Mouse (Mus musculus): ENCODE results near the gene Morn5. TPM values are rescaled to one million over a fixed set of nuclear protein-coding genes. Genes with fewer than 3 reads are reported as not detected.

Morn5 gene
- polyA plus RNA-seq, 1 experiment from 2014 or later: 0.62 TPM

DNA sequence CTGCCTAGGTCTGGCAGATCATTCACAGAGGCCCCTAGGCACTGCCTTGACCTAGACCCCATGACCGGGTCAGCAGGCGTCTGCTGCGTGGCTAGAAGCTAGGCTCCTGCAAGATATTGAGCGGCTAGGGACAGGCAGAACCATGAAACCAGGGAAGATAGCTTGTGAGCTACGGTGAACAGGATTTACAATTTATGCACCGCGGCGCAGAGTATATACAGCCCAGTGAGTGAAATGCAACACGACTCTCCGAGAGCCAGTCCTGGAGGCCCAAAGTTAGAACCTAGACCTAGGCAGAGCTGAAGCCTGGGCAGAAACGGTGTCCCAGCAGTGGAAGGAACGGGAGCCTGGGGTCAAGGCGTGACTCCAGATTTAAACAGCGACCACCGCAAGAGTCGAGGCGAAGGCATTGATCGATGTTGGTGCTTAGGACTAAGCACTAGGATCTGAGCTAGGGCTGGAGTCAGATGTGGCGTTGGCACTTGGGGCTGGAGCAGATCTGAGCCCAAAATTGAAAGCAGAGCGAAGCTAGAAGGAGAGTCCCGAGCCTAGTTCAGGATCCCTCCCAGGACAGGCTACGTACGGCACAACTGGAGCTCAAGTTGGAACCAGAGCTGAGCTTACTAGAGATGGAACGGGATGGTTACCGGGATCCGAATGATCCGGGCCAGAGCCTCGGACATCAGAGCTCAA is 52.8 kb downstream of the Morn5 start:
- H3K27ac ChIP-seq: no peak overlapping the region
- H3K36me3 ChIP-seq (ENCODE audit: insufficient read depth, low read length): no peaks in the 10 kb centered on the region
- 0 out of 2 replicates have a peak overlapping the region, but pooled peaks have one; percentile 5 for H3K9ac ChIP-seq (ENCODE audit: low read depth, low read length)
- TF ChIP-seq CTCF (IDR thresholded peaks at IDR 0.05; ENCODE audit: low read depth): no peak
- ATAC-seq (replicated peaks; ENCODE audit: low FRiP score, low read depth) (peak; percentile 5; the same call in 1 of the 2 replicates), DNase-seq (ENCODE audit: low spot score) (no peak)
- H3K4me2 ChIP-seq (ENCODE audit: low read length): peak overlapping the region; percentile 39
- H3K4me3 ChIP-seq (replicated peaks; ENCODE audit: low read depth, low read length): peak overlapping the region; percentile 16; the same call in 1 of the 2 replicates
- peaks cover 86% of the 10 kb centered on the region for H3K27me3 ChIP-seq (ENCODE audit: insufficient read depth, low read length)
- peaks cover 9% of the 10 kb centered on the region; the same call in 1 of the 2 replicates for H3K4me1 ChIP-seq (replicated peaks; ENCODE audit: insufficient read depth, low read length)
- 8% methylated on average over 28 of the region's 28 CpGs for WGBS
- no peaks in the 10 kb centered on the region for H3K9me3 ChIP-seq (replicated peaks; ENCODE audit: low read length)

GRCm38 (mm10) chr2:36102559-36102946 is 53.3 kb downstream of the Morn5 start:
- 8% methylated on average over 21 of the region's 21 CpGs for WGBS
- no peak overlapping the region for H3K9ac ChIP-seq (ENCODE audit: low read depth, low read length)
- H3K4me3 ChIP-seq (replicated peaks; ENCODE audit: low read depth, low read length): peak overlapping the region; percentile 16; the same call in 1 of the 2 replicates
- H3K9me3 ChIP-seq (replicated peaks; ENCODE audit: low read length): no peaks in the 10 kb centered on the region
- no peaks in the 10 kb centered on the region for H3K36me3 ChIP-seq (ENCODE audit: insufficient read depth, low read length)
- peaks cover 88% of the 10 kb centered on the region for H3K27me3 ChIP-seq (ENCODE audit: insufficient read depth, low read length)
- peaks cover 9% of the 10 kb centered on the region; the same call in 1 of the 2 replicates for H3K4me1 ChIP-seq (replicated peaks; ENCODE audit: insufficient read depth, low read length)
- H3K27ac ChIP-seq: no peak overlapping the region
- peak overlapping the region; percentile 39 for H3K4me2 ChIP-seq (ENCODE audit: low read length)
- ATAC-seq (replicated peaks; ENCODE audit: low FRiP score, low read depth): peak; percentile 48
- peak; percentile 50 for DNase-seq (ENCODE audit: low spot score)
- TF ChIP-seq CTCF (IDR thresholded peaks at IDR 0.05; ENCODE audit: low read depth): no peak

DNA sequence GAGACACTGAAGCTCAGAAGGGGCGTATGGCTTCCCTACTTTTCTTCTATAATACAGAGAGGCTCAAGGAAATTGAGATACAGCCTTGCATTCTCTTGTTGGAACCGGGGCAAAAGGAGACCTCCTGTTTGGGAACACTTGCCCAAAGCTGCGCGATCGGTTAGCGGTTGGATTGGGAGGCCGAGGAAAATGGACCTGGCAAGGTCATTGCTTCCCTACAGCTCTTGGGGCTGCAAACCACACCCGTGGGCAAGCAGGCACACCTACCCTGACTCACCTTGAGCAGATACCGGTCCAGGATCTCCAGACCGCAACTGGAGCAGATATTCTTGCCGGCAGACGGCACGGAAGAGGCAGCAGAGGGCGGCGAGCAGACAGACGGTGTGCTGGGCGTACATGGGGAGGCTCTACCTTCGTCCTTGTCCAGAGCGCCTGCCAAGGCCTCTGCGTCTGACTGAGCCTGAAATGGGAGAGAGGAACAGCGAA is 53.9 kb downstream of the Morn5 start:
- ATAC-seq (replicated peaks; ENCODE audit: low FRiP score, low read depth) (no peak), DNase-seq (ENCODE audit: low spot score) (no peak)
- no peak overlapping the region for H3K27ac ChIP-seq
- H3K9ac ChIP-seq (ENCODE audit: low read depth, low read length): no peak overlapping the region
- H3K27me3 ChIP-seq (ENCODE audit: insufficient read depth, low read length): peaks cover 88% of the 10 kb centered on the region
- H3K4me1 ChIP-seq (replicated peaks; ENCODE audit: insufficient read depth, low read length): peaks cover 9% of the 10 kb centered on the region; the same call in 1 of the 2 replicates
- peak overlapping the region; percentile 47; the same call in 1 of the 2 replicates for H3K4me3 ChIP-seq (replicated peaks; ENCODE audit: low read depth, low read length)
- H3K4me2 ChIP-seq (ENCODE audit: low read length): peak overlapping the region; percentile 82
- TF ChIP-seq CTCF (IDR thresholded peaks at IDR 0.05; ENCODE audit: low read depth): no peak
- H3K9me3 ChIP-seq (replicated peaks; ENCODE audit: low read length): no peaks in the 10 kb centered on the region
- WGBS: 3% methylated on average over 21 of the region's 21 CpGs
- no peaks in the 10 kb centered on the region for H3K36me3 ChIP-seq (ENCODE audit: insufficient read depth, low read length)

DNA sequence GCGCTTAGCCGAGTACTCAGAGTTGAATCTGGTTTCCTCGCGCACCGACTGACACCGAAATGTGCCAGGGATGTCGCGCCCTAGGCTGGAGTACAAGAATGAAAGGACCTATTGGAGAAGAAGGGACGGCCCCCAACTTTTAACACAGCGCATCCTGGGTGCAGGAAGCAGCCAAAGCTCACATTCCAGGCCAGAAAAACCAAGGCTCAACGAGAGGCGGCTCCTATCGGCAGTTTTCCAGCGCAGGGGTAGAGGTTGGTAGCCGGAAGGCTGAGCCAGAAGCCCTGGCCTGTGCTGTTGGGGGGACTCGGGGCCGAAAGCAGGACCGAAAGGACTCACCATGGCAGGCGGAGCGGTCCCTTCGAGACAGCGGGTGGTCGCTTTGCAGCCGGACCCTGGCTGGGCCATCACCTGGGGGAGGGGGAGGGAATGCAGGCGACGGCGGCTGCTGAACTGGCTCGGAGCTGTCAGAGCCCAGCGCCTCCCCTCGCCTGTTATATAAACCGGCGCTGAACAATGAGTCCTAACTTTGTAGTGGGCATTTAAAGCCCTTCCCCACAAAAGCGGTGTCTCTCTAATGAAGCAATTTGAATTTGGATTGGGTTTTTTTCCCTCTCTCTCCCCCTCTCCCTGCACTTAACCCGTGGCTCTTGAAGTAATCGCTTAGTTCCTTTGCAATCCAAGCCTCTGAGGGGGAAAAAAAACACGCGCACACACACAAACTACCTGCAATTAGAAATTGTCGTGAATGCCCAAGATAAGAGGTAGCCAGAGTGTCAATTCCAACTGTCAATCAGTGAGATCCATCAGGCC is 54.5 kb downstream of the Morn5 start:
- Histone ChIP-seq H3K9me3 (replicated peaks; ENCODE audit: low read length) (no peaks in the 10 kb centered on the region), H3K4me1 (replicated peaks; ENCODE audit: insufficient read depth, low read length) (peaks cover 9% of the 10 kb centered on the region; the same call in 1 of the 2 replicates), H3K36me3 (ENCODE audit: insufficient read depth, low read length) (no peaks in the 10 kb centered on the region), H3K27me3 (ENCODE audit: insufficient read depth, low read length) (peaks cover 83% of the 10 kb centered on the region), H3K4me3 (replicated peaks; ENCODE audit: low read depth, low read length) (peak overlapping the region; percentile 47), H3K9ac (ENCODE audit: low read depth, low read length) (no peak overlapping the region), H3K27ac (no peak overlapping the region), H3K4me2 (ENCODE audit: low read length) (peak overlapping the region; percentile 82)
- no peak for TF ChIP-seq CTCF (IDR thresholded peaks at IDR 0.05; ENCODE audit: low read depth)
- no peak for DNase-seq (ENCODE audit: low spot score)
- WGBS: 1% methylated on average over 38 of the region's 38 CpGs
- ATAC-seq (replicated peaks; ENCODE audit: low FRiP score, low read depth): no peak

DNA sequence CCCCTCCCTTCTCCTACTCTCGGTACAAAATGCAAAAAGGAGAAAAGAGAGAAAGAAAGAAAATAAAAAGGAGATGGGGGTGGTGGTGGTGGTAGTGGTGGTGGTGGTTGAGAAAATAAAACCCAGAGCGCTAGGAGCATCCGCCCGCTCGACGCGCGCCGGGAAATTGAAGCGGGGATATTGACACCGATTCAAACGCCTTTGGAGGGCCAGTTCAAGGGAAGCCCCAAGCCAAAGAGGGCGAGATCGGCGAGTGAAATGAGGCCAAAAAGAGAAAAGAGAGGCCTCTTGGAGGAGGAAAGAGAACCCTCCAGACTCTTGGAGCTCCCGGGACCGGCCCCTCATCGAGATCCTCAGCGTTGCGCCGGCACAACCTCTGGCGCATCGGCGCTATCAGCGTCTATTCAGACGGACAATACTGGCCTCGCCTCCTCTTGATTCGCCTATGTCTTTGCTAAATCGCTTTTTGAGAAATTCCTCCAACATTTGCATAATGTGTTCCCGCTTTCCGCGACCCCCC is 55.2 kb downstream of the Morn5 start:
- WGBS: under 1% methylated on average over 32 of the region's 32 CpGs
- DNase-seq (ENCODE audit: low spot score): no peak
- Histone ChIP-seq H3K9ac (ENCODE audit: low read depth, low read length) (peak overlapping the region; percentile 46; the same call in 1 of the 2 replicates), H3K27me3 (ENCODE audit: insufficient read depth, low read length) (peaks cover 76% of the 10 kb centered on the region), H3K4me2 (ENCODE audit: low read length) (peak overlapping the region; percentile 82), H3K4me3 (replicated peaks; ENCODE audit: low read depth, low read length) (peak overlapping the region; percentile 47), H3K36me3 (ENCODE audit: insufficient read depth, low read length) (no peaks in the 10 kb centered on the region), H3K9me3 (replicated peaks; ENCODE audit: low read length) (no peaks in the 10 kb centered on the region), H3K4me1 (replicated peaks; ENCODE audit: insufficient read depth, low read length) (peaks cover 9% of the 10 kb centered on the region; the same call in 1 of the 2 replicates), H3K27ac (no peak overlapping the region)
- no peak for ATAC-seq (replicated peaks; ENCODE audit: low FRiP score, low read depth)
- no peak for TF ChIP-seq CTCF (IDR thresholded peaks at IDR 0.05; ENCODE audit: low read depth)
